Mouse (Mus musculus) heart, adult 18-20 months (tissue): Measurements from ENCODE around the gene Uqcr10. TPM values are rescaled to one million over a fixed set of nuclear protein-coding genes. Genes with fewer than 3 reads are reported as not detected.

Experiments used
- DNase-seq, 2 experiments: peaks; one replicate each; pipeline ENCODE4 v3.0.0; 2021 to 2022; ENCODE audit warnings: mixed read lengths in 1 of 2
- long read RNA-seq, 2 experiments: library from polyadenylated mRNA; stranded (forward); transcript quantifications; one replicate each; pipeline ENCODE4 v2.0.0; 2021
- total RNA-seq, 2 experiments: library from RNA; stranded (reverse); gene quantifications; 2 replicates each; pipeline ENCODE4 v1.2.3; 2021

The Uqcr10 gene
- total RNA-seq, result 1,000 to 10,000 TPM; 1,576 to 1,640 TPM
- long read RNA-seq, experiment 1, transcript Uqcr10-201 (2 exons, 434 nt), result major isoform, 1,205 of 1,267 reads
- long read RNA-seq, experiment 1, transcript Uqcr10-203 (3 exons, 510 nt), result minor isoform, 9 of 1,267 reads
- long read RNA-seq, experiment 1, transcript Uqcr10-202 (2 exons, 389 nt), result minor isoform, 9 of 1,267 reads
- long read RNA-seq, experiment 1, partial matches to known transcripts, result 32 of 1,267 reads
- long read RNA-seq, experiment 1, other reads (novel, unspliced or antisense), result 12 of 1,267 reads
- long read RNA-seq, experiment 2, transcript Uqcr10-201 (2 exons, 434 nt), result major isoform, 961 of 1,025 reads
- long read RNA-seq, experiment 2, transcript Uqcr10-203 (3 exons, 510 nt), result minor isoform, 12 of 1,025 reads
- long read RNA-seq, experiment 2, transcript Uqcr10-202 (2 exons, 389 nt), result minor isoform, 8 of 1,025 reads
- long read RNA-seq, experiment 2, partial matches to known transcripts, result 28 of 1,025 reads
- long read RNA-seq, experiment 2, other reads (novel, unspliced or antisense), result 16 of 1,025 reads

DNA sequence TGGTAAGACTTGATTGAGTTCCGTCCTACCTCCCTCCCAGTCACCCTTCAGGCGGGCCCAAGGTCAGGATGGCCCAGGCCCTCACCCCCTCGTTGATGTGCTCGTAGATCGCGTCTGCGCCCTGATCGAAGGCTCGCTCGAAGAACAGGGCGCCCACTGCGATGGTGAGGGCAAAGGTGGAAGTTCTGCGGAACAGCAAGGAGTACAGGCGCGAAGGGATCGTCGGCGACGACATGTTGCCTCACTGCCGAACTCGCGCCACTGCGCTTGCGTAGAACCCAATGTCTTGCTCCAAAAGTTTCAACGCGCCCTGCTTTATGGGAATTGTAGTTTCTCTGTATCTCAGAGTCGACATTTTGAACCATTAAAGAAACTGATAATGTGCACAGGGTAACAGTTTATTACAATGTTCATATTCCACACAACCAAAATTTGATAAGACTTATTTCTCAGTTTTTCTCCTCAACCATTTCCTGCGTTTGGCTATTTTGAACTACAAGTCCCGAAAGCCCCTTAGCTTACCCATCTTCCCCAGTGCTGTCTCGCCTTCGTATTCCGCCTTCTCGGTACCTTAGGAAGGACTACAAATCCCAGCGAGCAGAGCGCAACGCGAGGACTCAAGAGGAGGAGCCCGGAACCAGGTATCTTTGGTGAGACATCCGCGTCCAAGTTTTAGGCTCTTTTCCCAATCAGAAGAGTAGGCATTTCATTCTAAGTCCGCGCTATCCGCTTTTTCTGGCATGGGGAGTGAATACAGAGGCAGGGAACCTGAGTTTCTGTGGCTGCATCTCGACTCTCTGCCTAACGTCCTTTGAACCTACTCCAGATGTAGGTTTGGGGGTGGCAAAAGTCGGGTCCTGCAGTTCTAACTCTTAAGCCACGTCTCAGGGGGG lies at the start of gene Uqcr10, which contains the start of gene Zmat5:
Gene Uqcr10 (minus strand): TSS at position 271 of the 893 bp plus-strand sequence.
Gene Zmat5 (plus strand): TSS at position 607 of the 893 bp plus-strand sequence.
- peak; percentile 95 to 96 for DNase-seq

- DNase-seq, result no peak
These were observed 48.7 kb upstream of the Uqcr10 start for GRCm38 (mm10) chr11:4752836-4753235.

DNA sequence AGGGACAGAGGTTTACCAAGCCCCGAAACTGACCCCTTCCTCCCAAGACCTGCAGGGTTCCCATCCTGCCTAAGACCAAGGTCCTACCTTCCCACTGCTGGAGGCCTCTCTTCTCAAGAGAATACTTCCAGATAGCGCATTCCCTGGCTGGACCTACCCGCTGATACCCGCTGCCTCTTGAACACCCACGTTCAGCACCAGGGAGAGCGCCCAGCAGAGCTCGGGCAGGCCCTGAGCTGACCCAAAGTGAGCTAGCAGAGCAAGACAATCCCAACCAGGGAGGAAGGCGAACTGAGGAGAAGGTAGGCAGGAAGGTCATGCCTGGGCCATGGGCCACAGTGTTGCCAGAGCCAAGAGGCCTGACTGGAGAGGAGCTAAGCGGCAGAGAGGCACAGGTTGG lies 46.1 kb upstream of the Uqcr10 start:
- DNase-seq, result peak; percentile 35 to 67

DNA sequence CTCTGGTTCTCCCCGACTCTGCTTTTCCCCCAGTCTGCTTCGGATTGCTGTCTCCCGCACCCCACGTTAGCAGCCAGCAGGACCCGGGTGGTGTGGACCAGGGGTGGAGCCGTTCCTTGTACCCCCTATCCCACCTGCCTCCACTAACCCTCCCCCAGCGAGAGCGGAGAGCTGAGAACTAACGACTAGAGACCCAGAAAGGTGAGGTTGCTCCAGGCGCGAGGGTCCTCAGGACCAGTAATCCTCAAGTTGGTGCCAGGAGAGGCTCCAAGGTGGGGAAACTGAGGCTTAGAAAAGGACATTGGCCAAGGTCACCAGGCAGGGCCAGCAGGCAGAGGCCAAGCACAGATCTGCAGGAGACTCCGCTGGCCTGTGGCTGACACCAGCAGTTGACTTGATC lies 43.1 kb upstream of the Uqcr10 start:
- no peak for DNase-seq

DNA sequence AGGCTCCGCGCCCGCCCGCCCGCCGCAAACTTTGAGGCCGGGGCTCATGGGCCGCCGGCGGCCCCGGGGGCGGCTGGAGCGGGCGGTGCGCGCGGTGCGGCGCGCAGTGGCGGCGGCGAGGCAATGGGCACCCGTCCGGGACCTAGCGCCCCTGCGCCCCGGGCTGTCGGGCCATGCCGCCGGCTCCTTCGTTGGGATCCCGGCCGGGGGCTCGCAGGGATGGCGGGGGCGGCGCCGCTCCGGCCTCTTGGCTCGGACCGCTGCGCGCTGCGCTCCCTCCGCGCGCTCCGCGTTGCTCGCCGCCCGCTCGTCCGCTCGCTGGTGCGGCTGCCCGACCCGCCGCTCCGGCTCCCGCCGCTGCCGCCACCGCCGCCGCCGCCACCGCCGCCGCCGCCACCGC lies 42.6 kb upstream of the Uqcr10 start, which contains the start of gene Cabp7:
Gene Cabp7 (minus strand): TSS at position 46 of the 400 bp plus-strand sequence.
- no peak for DNase-seq

- DNase-seq, result no peak
These were observed 41.8 kb upstream of the Uqcr10 start for GRCm38 (mm10) chr11:4745969-4746368.

DNA sequence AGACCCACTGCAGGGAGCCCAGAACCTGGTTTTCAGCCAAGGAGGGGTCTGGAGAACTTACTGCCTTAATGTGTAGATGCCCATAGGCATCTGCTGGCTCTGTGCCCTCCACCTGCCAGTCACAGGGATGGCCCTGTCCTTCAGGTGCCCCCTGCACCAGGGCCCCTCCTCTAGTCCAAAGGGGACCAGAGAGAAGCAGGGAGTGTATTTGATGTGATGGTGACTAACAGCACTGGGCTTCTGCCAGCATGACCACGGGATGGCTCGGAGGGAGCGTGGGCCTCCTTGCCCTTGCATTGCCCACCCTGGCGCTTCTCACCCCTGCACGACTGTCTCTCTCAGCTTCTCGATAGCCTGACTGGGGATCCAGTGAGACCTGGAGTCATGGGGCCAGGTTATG lies 40.5 kb upstream of the Uqcr10 start:
- no peak for DNase-seq

DNA sequence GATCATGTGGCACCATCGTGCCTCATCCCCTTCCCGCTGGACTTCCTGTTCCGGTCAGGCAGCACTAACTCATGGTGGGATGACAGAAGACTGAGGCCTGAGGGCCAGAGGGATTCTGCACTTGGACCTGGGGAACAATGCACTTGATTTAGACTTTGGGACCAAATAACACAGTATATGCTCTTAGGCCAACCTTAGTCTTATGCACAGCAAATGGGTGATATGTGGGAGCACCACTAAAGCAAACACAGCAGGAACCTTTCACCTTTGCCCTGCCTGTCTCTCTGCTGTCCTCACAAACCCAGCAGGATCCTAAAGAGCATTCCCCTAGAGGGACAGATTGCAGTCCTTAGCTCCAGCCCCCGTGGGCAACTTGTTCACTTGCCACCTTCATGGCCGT lies 36.6 kb upstream of the Uqcr10 start:
- DNase-seq, result no peak

DNA sequence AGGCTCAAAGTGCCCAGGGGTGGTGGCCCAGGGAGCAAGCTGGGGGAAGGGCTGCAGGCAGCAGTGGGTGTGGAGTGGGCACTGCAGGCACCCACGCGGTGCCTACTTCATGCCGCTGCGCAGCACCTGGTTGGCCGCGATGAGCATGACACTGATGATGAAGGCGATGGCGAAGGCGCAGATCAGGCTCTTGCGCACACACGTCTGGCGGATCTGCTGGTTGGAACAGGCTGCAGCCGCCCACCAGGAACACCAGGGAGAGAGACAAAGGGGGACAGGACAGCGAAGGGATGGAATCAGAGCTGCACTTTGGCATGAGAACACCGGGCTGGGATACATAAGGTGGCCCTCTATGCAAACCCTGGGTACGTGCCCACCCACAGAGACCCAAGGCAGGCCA lies 34.6 kb upstream of the Uqcr10 start:
- no peak for DNase-seq

- DNase-seq, result peak in 1 of 2 experiments; percentile 11
These were observed 33.5 kb upstream of the Uqcr10 start for GRCm38 (mm10) chr11:4737682-4738081.

DNA sequence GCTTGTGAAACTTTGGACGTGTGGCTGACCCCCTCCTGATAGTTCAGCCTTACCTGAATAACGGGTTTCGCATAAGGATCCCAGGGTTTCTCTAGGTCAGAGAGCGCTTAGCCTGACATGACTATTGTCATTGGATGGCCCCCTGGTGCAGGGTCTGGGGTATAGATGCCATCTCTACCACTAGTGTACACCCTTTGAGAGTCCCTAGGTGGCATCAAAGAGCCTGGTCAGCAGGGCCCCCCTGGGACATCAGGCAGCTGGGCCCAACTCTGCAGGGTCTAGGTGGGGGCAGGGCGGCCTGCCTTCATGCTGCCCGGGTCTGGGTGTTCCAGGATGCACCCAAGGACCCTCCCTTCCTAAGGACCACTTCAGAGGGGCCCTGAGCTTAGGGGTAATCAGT lies 32.2 kb upstream of the Uqcr10 start:
- no peak for DNase-seq

DNA sequence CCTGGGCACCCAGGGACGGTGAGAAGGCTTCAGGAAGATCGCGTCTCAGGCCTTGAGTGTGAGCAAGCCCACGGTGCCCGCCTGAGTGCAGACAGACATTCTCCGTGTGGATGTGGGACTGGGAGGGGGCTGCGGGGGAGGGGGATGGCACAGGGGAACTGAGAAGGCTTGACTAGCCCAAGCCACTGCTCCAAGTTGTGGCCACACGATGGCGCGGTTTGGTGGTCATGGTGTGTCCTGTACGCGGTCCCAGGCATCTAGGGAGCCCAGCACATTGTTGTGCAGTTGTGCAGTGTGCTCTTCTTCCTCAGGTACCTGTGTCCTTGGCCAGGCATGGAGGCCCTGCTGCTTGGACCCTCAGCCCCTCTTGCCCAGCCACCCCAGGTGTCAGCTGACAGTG lies 30.0 kb upstream of the Uqcr10 start:
- DNase-seq, result no peak

DNA sequence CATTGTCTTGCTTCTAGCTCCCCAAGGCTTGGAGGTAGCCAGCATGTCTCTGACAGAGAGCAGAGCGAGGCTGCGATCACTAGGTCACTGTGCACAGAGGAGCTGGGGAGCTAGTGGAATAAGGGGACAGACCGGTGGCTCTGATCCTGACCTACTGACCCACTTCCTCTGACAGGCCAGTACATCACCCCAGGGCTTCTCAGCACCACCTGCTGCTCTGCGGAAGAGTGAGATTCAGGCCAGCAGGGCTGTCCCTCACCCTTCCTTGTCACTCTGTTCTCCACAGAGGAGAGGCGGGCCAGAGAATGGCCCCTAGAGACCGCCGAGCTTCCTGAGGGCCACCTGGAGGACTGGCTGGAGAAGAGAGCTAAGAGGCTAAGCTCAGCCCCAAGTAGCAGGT lies 27.6 kb upstream of the Uqcr10 start:
- DNase-seq, result no peak

GRCm38 (mm10) chr11:4730913-4731312 lies 26.8 kb upstream of the Uqcr10 start:
- no peak for DNase-seq

DNA sequence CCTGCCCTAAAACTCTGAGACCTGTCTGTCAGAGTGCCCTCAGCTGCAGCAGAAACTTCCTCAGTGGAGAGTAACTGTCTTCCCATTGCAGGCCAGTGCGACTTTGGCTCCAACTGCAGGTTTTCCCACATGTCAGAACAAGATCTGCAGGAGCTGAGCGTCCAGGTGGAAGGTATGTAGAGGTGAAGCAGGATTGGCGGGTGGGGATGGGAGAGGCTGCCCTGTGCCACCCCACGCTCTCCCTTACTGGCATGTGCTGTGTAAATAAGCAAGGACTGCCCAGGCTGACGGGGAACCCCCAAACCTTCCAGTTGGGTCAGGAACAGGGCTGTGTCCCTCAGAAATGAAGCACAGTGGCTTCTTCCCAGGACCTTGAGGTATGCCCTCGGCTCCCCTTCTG lies 26.0 kb upstream of the Uqcr10 start:
- no peak for DNase-seq

- DNase-seq, result peak in 1 of 2 experiments; percentile 14
These were observed 25.5 kb upstream of the Uqcr10 start for GRCm38 (mm10) chr11:4729603-4730002.

DNA sequence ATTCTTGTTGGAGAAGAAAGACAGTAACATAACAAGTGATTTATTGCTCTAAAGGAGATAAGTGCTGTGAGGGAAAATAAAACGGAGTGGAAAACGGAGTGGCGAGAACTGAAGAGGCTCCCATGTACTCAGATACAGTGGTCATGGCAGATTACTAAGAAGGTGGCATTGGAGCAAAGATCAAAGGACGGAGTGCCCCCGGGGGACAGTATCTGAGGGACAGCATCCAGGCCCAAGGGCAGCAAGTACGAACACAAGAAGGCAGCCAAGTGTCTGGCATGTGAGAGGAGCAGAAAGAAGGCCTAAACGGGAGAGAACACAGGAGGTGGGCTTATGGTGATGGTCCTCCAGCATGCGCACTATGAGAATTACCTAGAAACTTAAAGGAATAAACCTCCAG lies 17.6 kb upstream of the Uqcr10 start:
- no peak for DNase-seq

- no peak for DNase-seq
These were observed 16.9 kb upstream of the Uqcr10 start for GRCm38 (mm10) chr11:4720900-4721580.

DNA sequence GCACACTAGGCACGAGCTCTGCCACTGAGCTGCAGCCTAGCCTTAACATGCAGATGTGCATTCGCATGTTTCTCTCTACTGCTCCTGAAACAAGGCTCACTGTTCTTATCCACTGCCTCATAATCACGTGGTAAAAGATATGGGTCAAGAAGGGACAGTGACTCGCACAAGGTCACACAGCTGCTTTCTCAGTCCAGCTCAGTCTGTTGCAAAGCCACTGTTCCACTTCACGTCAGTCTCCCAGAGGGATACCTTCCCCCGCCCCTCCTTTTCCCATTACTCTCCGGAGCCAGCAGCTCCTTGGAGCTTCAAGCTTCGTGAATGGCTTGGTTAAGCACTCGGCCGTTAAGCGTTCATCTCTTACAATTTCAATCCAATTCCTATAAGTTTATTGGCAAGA lies 16.3 kb upstream of the Uqcr10 start:
- DNase-seq, result no peak

- DNase-seq, result no peak
These were observed 15.8 kb upstream of the Uqcr10 start for GRCm38 (mm10) chr11:4719961-4720360.

GRCm38 (mm10) chr11:4718548-4718947 lies 14.4 kb upstream of the Uqcr10 start:
- no peak for DNase-seq
